Mouse (Mus musculus): Measurements from ENCODE around the gene Dcakd. TPM values are rescaled to one million over a fixed set of nuclear protein-coding genes. Genes with fewer than 3 reads are reported as not detected.

Dcakd gene
- polyA plus RNA-seq, 1 experiment from 2014 or later = 323 TPM

DNA sequence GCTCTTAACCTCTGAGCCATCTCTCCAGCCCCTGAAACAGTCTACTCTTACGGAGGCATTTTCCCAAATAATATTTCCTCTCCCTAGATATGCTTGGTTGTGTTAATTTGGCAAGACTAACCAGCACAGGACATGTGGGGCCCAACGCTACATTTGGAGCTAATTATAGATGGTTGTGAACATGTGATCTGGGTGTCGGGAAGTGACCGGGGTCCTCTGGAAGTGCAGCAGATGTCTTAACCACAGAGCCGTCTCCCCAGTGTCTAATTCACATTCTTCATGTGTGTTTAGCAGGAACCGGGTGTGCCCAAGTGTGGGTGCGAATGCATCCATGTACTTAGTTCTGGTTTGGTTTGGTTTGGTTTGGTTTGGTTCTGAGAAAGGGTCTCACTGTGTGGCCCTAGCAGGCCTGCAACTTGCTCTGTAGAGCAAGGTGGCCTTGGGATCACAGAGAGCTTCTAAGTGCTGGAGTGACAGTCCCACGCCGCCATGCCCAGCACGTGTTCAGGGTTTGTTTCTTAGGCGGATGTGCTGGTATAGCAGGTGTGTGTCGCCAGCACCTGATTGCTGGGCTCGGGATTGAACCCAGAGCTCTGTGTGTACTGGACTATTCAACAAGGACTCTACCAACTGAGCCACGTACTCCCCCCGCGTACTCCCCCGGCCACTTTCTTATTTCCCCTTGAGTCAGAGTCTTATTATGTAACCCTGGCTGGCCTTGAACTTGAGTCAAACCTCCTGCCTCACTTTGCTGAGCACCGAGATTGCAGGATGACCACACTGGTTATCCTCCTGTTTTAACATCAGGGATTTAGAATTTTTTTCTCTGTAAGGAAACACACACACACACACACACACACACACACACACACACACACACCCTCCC lies 25.3 kb upstream of the Dcakd start:
- H3K4me3 ChIP-seq (ENCODE audit: low read depth, low read length) = no peak overlapping the region

DNA sequence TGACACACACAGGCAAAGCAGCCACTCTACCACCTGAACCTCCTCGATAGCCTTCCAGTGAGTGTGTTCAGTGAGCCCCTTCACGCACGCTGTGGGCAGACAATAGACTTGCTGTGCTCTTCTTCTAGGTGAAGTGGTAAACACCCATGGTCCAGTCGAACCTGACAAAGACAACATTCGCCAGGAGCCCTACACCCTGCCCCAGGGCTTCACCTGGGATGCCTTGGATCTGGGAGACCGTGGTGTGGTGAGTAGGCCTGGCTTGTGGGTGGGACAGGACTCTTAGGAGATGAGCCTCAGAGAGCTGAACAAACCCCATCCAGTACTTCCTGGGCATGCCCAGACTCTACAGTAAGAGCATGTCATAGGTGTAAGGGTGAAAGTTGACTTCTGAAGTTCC lies 23.9 kb upstream of the Dcakd start:
- Histone ChIP-seq H3K4me3 (ENCODE audit: low read depth, low read length) (no peak overlapping the region), H3K9ac (ENCODE audit: low read length) (no peak overlapping the region), H3K4me2 (ENCODE audit: low read depth) (no peak overlapping the region), H3K9me3 (ENCODE audit: control insufficient read depth, low read length) (no peaks in the 10 kb centered on the region), H3K4me1 (ENCODE audit: control insufficient read depth, insufficient read depth, low read length) (no peaks in the 10 kb centered on the region), H3K36me3 (ENCODE audit: control insufficient read depth, insufficient read depth, low read length) (peaks cover 11% of the 10 kb centered on the region), H3K27me3 (ENCODE audit: control insufficient read depth, insufficient read depth, low read length) (no peaks in the 10 kb centered on the region), H3K27ac (ENCODE audit: low read depth, low read length) (no peak overlapping the region)
- ATAC-seq (ENCODE audit: insufficient read depth, low FRiP score, low TSS enrichment) (no peak), DNase-seq (ENCODE audit: low spot score) (no peak)
- WGBS = 89% methylated on average over 6 of the region's 6 CpGs

More for the DNA sequence above, 25.3 kb upstream of the Dcakd start:
- no peaks in the 10 kb centered on the region for H3K4me1 ChIP-seq (ENCODE audit: control insufficient read depth, insufficient read depth, low read length)
- H3K9me3 ChIP-seq (ENCODE audit: control insufficient read depth, low read length) = no peaks in the 10 kb centered on the region
- H3K36me3 ChIP-seq (ENCODE audit: control insufficient read depth, insufficient read depth, low read length) = peaks cover 16% of the 10 kb centered on the region
- no peak overlapping the region for H3K9ac ChIP-seq (ENCODE audit: low read length)
- WGBS = 91% methylated on average over 18 of the region's 18 CpGs
- no peaks in the 10 kb centered on the region for H3K27me3 ChIP-seq (ENCODE audit: control insufficient read depth, insufficient read depth, low read length)
- no peak overlapping the region for H3K27ac ChIP-seq (ENCODE audit: low read depth, low read length)
- DNase-seq (ENCODE audit: low spot score) (no peak), ATAC-seq (ENCODE audit: insufficient read depth, low FRiP score, low TSS enrichment) (no peak)
- no peak overlapping the region for H3K4me2 ChIP-seq (ENCODE audit: low read depth)

DNA sequence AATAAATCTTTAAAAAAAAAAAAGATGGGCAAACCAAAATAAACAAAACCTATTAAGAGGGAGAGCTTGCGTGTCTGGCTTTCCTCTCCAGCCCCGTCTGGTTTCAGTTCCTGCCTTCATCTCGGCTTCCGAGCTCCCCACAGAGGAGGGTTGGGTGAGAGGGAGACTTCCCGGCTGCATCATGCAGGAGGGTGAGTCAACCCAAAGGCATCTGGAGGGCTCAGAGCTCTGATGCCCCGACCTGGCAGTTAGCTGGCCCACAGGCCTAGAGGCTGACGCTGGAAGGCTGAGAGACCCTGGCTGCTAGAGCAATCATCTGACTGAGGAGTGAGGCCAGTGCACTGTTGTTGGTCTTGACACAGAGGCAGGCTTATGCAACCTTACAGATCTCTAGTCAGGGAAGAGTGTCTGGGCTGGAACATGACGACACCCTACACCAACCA lies 23.1 kb upstream of the Dcakd start:
- Histone ChIP-seq H3K4me2 (ENCODE audit: low read depth) (no peak overlapping the region), H3K27ac (ENCODE audit: low read depth, low read length) (no peak overlapping the region), H3K9me3 (ENCODE audit: control insufficient read depth, low read length) (no peaks in the 10 kb centered on the region), H3K9ac (ENCODE audit: low read length) (no peak overlapping the region), H3K36me3 (ENCODE audit: control insufficient read depth, insufficient read depth, low read length) (peaks cover 9% of the 10 kb centered on the region), H3K27me3 (ENCODE audit: control insufficient read depth, insufficient read depth, low read length) (no peaks in the 10 kb centered on the region), H3K4me3 (ENCODE audit: low read depth, low read length) (no peak overlapping the region), H3K4me1 (ENCODE audit: control insufficient read depth, insufficient read depth, low read length) (peaks cover under 1% of the 10 kb centered on the region; the same call in 1 of the 2 replicates)
- ATAC-seq (ENCODE audit: insufficient read depth, low FRiP score, low TSS enrichment) (no peak), DNase-seq (ENCODE audit: low spot score) (no peak)
- WGBS = 90% methylated on average over 8 of the region's 8 CpGs

GRCm38 (mm10) chr11:103050153-103050552 lies 22.0 kb upstream of the Dcakd start:
- H3K9me3 ChIP-seq (ENCODE audit: control insufficient read depth, low read length) = no peaks in the 10 kb centered on the region
- DNase-seq (ENCODE audit: low spot score) = no peak
- H3K4me3 ChIP-seq (ENCODE audit: low read depth, low read length) = no peak overlapping the region
- H3K4me2 ChIP-seq (ENCODE audit: low read depth) = no peak overlapping the region
- no peak overlapping the region for H3K9ac ChIP-seq (ENCODE audit: low read length)
- H3K27ac ChIP-seq (ENCODE audit: low read depth, low read length) = no peak overlapping the region
- WGBS = 89% methylated on average over 9 of the region's 9 CpGs
- H3K27me3 ChIP-seq (ENCODE audit: control insufficient read depth, insufficient read depth, low read length) = no peaks in the 10 kb centered on the region
- ATAC-seq (ENCODE audit: insufficient read depth, low FRiP score, low TSS enrichment) = no peak
- H3K4me1 ChIP-seq (ENCODE audit: control insufficient read depth, insufficient read depth, low read length) = peaks cover 2% of the 10 kb centered on the region; the same call in 1 of the 2 replicates
- peaks cover 12% of the 10 kb centered on the region for H3K36me3 ChIP-seq (ENCODE audit: control insufficient read depth, insufficient read depth, low read length)

GRCm38 (mm10) chr11:103049611-103050010 lies 21.5 kb upstream of the Dcakd start:
- ATAC-seq (ENCODE audit: insufficient read depth, low FRiP score, low TSS enrichment) (no peak), DNase-seq (ENCODE audit: low spot score) (no peak)
- no peak overlapping the region for H3K4me3 ChIP-seq (ENCODE audit: low read depth, low read length)
- no peaks in the 10 kb centered on the region for H3K27me3 ChIP-seq (ENCODE audit: control insufficient read depth, insufficient read depth, low read length)
- peaks cover 16% of the 10 kb centered on the region for H3K36me3 ChIP-seq (ENCODE audit: control insufficient read depth, insufficient read depth, low read length)
- no peak overlapping the region for H3K9ac ChIP-seq (ENCODE audit: low read length)
- no peaks in the 10 kb centered on the region for H3K9me3 ChIP-seq (ENCODE audit: control insufficient read depth, low read length)
- WGBS = 93% methylated on average over 5 of the region's 5 CpGs
- H3K27ac ChIP-seq (ENCODE audit: low read depth, low read length) = no peak overlapping the region
- peaks cover 2% of the 10 kb centered on the region; the same call in 1 of the 2 replicates for H3K4me1 ChIP-seq (ENCODE audit: control insufficient read depth, insufficient read depth, low read length)
- H3K4me2 ChIP-seq (ENCODE audit: low read depth) = no peak overlapping the region

- Histone ChIP-seq H3K9ac (ENCODE audit: low read length) (no peak overlapping the region), H3K36me3 (ENCODE audit: control insufficient read depth, insufficient read depth, low read length) (peaks cover 22% of the 10 kb centered on the region), H3K9me3 (ENCODE audit: control insufficient read depth, low read length) (no peaks in the 10 kb centered on the region), H3K4me2 (ENCODE audit: low read depth) (no peak overlapping the region), H3K4me1 (ENCODE audit: control insufficient read depth, insufficient read depth, low read length) (peaks cover 2% of the 10 kb centered on the region; the same call in 1 of the 2 replicates), H3K27me3 (ENCODE audit: control insufficient read depth, insufficient read depth, low read length) (no peaks in the 10 kb centered on the region), H3K27ac (ENCODE audit: low read depth, low read length) (no peak overlapping the region), H3K4me3 (ENCODE audit: low read depth, low read length) (no peak overlapping the region)
- ATAC-seq (ENCODE audit: insufficient read depth, low FRiP score, low TSS enrichment) (no peak), DNase-seq (ENCODE audit: low spot score) (no peak)
- WGBS = 41% methylated on average over 8 of the region's 8 CpGs
These were observed 18.2 kb upstream of the Dcakd start for GRCm38 (mm10) chr11:103046286-103046685.

GRCm38 (mm10) chr11:103043982-103044381 lies 15.8 kb upstream of the Dcakd start:
- H3K4me3 ChIP-seq (ENCODE audit: low read depth, low read length) = no peak overlapping the region
- no peak overlapping the region for H3K4me2 ChIP-seq (ENCODE audit: low read depth)
- no peaks in the 10 kb centered on the region for H3K9me3 ChIP-seq (ENCODE audit: control insufficient read depth, low read length)
- no peaks in the 10 kb centered on the region for H3K27me3 ChIP-seq (ENCODE audit: control insufficient read depth, insufficient read depth, low read length)
- H3K9ac ChIP-seq (ENCODE audit: low read length) = no peak overlapping the region
- H3K36me3 ChIP-seq (ENCODE audit: control insufficient read depth, insufficient read depth, low read length) = peaks cover 18% of the 10 kb centered on the region
- peaks cover 2% of the 10 kb centered on the region; the same call in 1 of the 2 replicates for H3K4me1 ChIP-seq (ENCODE audit: control insufficient read depth, insufficient read depth, low read length)
- no peak for ATAC-seq (ENCODE audit: insufficient read depth, low FRiP score, low TSS enrichment)
- no peak for DNase-seq (ENCODE audit: low spot score)
- H3K27ac ChIP-seq (ENCODE audit: low read depth, low read length) = no peak overlapping the region
- 100% methylated on average over 3 of the region's 3 CpGs for WGBS

- 83% methylated on average over 4 of the region's 4 CpGs for WGBS
- peaks cover 18% of the 10 kb centered on the region for H3K36me3 ChIP-seq (ENCODE audit: control insufficient read depth, insufficient read depth, low read length)
These were observed 14.7 kb upstream of the Dcakd start for GRCm38 (mm10) chr11:103042828-103043227.

DNA sequence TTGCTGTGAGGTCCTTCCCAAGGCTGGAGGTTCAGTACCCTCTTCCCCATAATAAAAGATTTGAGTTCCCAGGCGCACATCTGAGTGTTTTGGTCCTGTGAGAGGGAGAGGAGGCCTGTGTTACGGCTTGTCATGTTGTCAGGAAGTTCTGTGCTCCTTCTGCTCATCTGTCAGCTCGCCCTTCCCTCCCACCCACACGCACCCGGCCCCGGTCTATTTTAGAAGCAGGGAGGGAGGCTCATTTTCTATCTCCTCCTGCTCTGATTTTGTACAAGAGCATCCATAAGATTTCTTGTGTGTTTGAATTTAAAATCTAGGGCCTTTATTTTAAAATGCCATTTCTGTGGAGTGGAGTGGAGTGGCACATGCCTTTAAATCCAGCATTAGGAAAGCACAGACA lies 9.9 kb upstream of the Dcakd start:
- Histone ChIP-seq H3K27me3 (ENCODE audit: control insufficient read depth, insufficient read depth, low read length) (no peaks in the 10 kb centered on the region), H3K9me3 (ENCODE audit: control insufficient read depth, low read length) (no peaks in the 10 kb centered on the region), H3K4me3 (ENCODE audit: low read depth, low read length) (no peak overlapping the region), H3K36me3 (ENCODE audit: control insufficient read depth, insufficient read depth, low read length) (peaks cover under 1% of the 10 kb centered on the region), H3K4me1 (ENCODE audit: control insufficient read depth, insufficient read depth, low read length) (no peaks in the 10 kb centered on the region), H3K4me2 (ENCODE audit: low read depth) (no peak overlapping the region), H3K27ac (ENCODE audit: low read depth, low read length) (no peak overlapping the region), H3K9ac (ENCODE audit: low read length) (no peak overlapping the region)
- ATAC-seq (ENCODE audit: insufficient read depth, low FRiP score, low TSS enrichment) (no peak), DNase-seq (ENCODE audit: low spot score) (no peak)
- WGBS = 95% methylated on average over 6 of the region's 6 CpGs

More at GRCm38 (mm10) chr11:103042828-103043227, 14.7 kb upstream of the Dcakd start:
- Histone ChIP-seq H3K4me2 (ENCODE audit: low read depth) (no peak overlapping the region), H3K27ac (ENCODE audit: low read depth, low read length) (no peak overlapping the region), H3K4me1 (ENCODE audit: control insufficient read depth, insufficient read depth, low read length) (peaks cover 2% of the 10 kb centered on the region; the same call in 1 of the 2 replicates), H3K9ac (ENCODE audit: low read length) (no peak overlapping the region), H3K4me3 (ENCODE audit: low read depth, low read length) (no peak overlapping the region), H3K27me3 (ENCODE audit: control insufficient read depth, insufficient read depth, low read length) (no peaks in the 10 kb centered on the region), H3K9me3 (ENCODE audit: control insufficient read depth, low read length) (no peaks in the 10 kb centered on the region)
- ATAC-seq (ENCODE audit: insufficient read depth, low FRiP score, low TSS enrichment) = no peak
- no peak for DNase-seq (ENCODE audit: low spot score)

All from neural tube, embryonic 11.5 days (tissue).